9 mouse cellular contexts compared by ENCODE assay signal in genomic region chr3:142294616-142295286, GRCm38 (mm10).
DNase-seq lines count a peak whose midpoint lies in the region; ATAC-seq and TF ChIP-seq lines count a peak whose summit lies in the region.
"Had no signal": no experiment of that assay in that cellular context is flagged by ENCODE, and none has a peak within 500 bp of the region (broad histone marks: within the 10 kb centered on the region; RNA-seq: fewer than 3 reads in every experiment).

No protein-coding gene starts in this region.

- H3K9ac ChIP-seq in embryonic facial prominence, embryonic 11.5 days (replicated peaks; ENCODE audit: low read length), result no peak overlapping the region
- H3K9ac ChIP-seq in midbrain, postnatal 0 days (replicated peaks; ENCODE audit: low read length, poor library complexity, severe bottlenecking), result no peak overlapping the region
- H3K9ac ChIP-seq: limb, embryonic 15.5 days had no signal

- no peak overlapping the region for H3K4me3 ChIP-seq in embryonic facial prominence, embryonic 11.5 days (ENCODE audit: low read depth, low read length)
- no peak overlapping the region for H3K4me3 ChIP-seq in embryonic facial prominence, embryonic 10.5 days
- no peak overlapping the region for H3K4me3 ChIP-seq in thymus, adult 2 months (ENCODE audit: control insufficient read depth, insufficient read depth, low read length)
- H3K4me3 ChIP-seq in midbrain, postnatal 0 days (ENCODE audit: low read depth, low read length), result no peak overlapping the region
- H3K4me3 ChIP-seq: limb, embryonic 15.5 days had no signal

- no peaks in the 10 kb centered on the region for H3K27me3 ChIP-seq in embryonic facial prominence, embryonic 11.5 days (ENCODE audit: control insufficient read depth, insufficient read depth, low read length)
- no peaks in the 10 kb centered on the region for H3K27me3 ChIP-seq in embryonic facial prominence, embryonic 10.5 days (replicated peaks; ENCODE audit: low read depth, poor library complexity, severe bottlenecking)
- H3K27me3 ChIP-seq in thymus, adult 2 months (ENCODE audit: control insufficient read depth, insufficient read depth, low read length), result no peaks in the 10 kb centered on the region
- no peaks in the 10 kb centered on the region for H3K27me3 ChIP-seq in midbrain, postnatal 0 days (ENCODE audit: insufficient read depth, low read length)

- 30% methylated on average over 7 of the region's 7 CpGs for WGBS in embryonic facial prominence, embryonic 11.5 days
- 32% methylated on average over 7 of the region's 7 CpGs for WGBS in embryonic facial prominence, embryonic 10.5 days
- 31% methylated on average over 7 of the region's 7 CpGs for WGBS in thymus, adult 2 months
- WGBS in midbrain, postnatal 0 days, result 25% methylated on average over 7 of the region's 7 CpGs

- TF ChIP-seq POLR2A in thymus, adult 2 months (IDR thresholded peaks at IDR 0.05; ENCODE audit: control insufficient read depth, extremely low read depth, insufficient read depth, low read length, poor library complexity), result no peak

- no peak overlapping the region for H3K4me2 ChIP-seq in embryonic facial prominence, embryonic 11.5 days (ENCODE audit: low read depth, low read length)
- H3K4me2 ChIP-seq in midbrain, postnatal 0 days (ENCODE audit: low read depth, low read length, poor library complexity, severe bottlenecking), result no peak overlapping the region
- H3K4me2 ChIP-seq: limb, embryonic 15.5 days had no signal

- TF ChIP-seq CTCF in thymus, adult 2 months (IDR thresholded peaks at IDR 0.05; ENCODE audit: borderline replicate concordance, control insufficient read depth, extremely low read depth, insufficient read depth, low read length, poor library complexity), result no peak
- TF ChIP-seq CTCF in midbrain, postnatal 0 days (IDR thresholded peaks at IDR 0.05), result peak; percentile 91

- H3K4me1 ChIP-seq in embryonic facial prominence, embryonic 11.5 days (ENCODE audit: control insufficient read depth, insufficient read depth, low read length), result no peaks in the 10 kb centered on the region
- H3K4me1 ChIP-seq in embryonic facial prominence, embryonic 10.5 days, result no peaks in the 10 kb centered on the region
- H3K4me1 ChIP-seq in thymus, adult 2 months (replicated peaks; ENCODE audit: control insufficient read depth, insufficient read depth, low read length), result no peaks in the 10 kb centered on the region
- no peaks in the 10 kb centered on the region for H3K4me1 ChIP-seq in midbrain, postnatal 0 days (ENCODE audit: insufficient read depth, low read length)
- H3K4me1 ChIP-seq: limb, embryonic 15.5 days had no signal

- peak; percentile 44; the same call in 1 of the 2 replicates for ATAC-seq in embryonic facial prominence, embryonic 11.5 days (replicated peaks; ENCODE audit: insufficient number of reproducible peaks, low FRiP score, low TSS enrichment, low read depth)
- ATAC-seq in midbrain, postnatal 0 days (ENCODE audit: low FRiP score), result peak; percentile 71

- no peak overlapping the region for H3K27ac ChIP-seq in embryonic facial prominence, embryonic 11.5 days (replicated peaks; ENCODE audit: low read depth, low read length)
- H3K27ac ChIP-seq in embryonic facial prominence, embryonic 10.5 days (replicated peaks), result no peak overlapping the region
- no peak overlapping the region for H3K27ac ChIP-seq in thymus, adult 2 months (ENCODE audit: control insufficient read depth, insufficient read depth, low read length)
- H3K27ac ChIP-seq in midbrain, postnatal 0 days (ENCODE audit: low read depth, low read length), result no peak overlapping the region
- H3K27ac ChIP-seq: limb, embryonic 15.5 days had no signal

- DNase-seq in embryonic facial prominence, embryonic 11.5 days (ENCODE audit: low spot score), result peak; percentile 83
- DNase-seq in embryonic facial prominence, embryonic 10.5 days (ENCODE audit: low spot score), result no peak
- peak; percentile 27 for DNase-seq in thymus, adult 2 months
- no peak for DNase-seq in thymus, adult 18-20 months
- peak; percentile 74 for DNase-seq in forelimb bud, embryonic 11.5 days (ENCODE audit: low read depth, low spot score)
- peak; percentile 19 for DNase-seq in layer of hippocampus, adult 9-11 months
- peak; percentile 89 for DNase-seq in midbrain, postnatal 0 days (ENCODE audit: low spot score)
- DNase-seq in ovary, postnatal 10 days (ENCODE audit: low spot score), result no peak

- H3K36me3 ChIP-seq in embryonic facial prominence, embryonic 11.5 days (replicated peaks; ENCODE audit: control insufficient read depth, insufficient read depth, low read depth, low read length), result no peaks in the 10 kb centered on the region
- H3K36me3 ChIP-seq in embryonic facial prominence, embryonic 10.5 days (replicated peaks), result no peaks in the 10 kb centered on the region
- no peaks in the 10 kb centered on the region for H3K36me3 ChIP-seq in thymus, adult 2 months (ENCODE audit: control insufficient read depth, insufficient read depth, low read length)
- no peaks in the 10 kb centered on the region for H3K36me3 ChIP-seq in midbrain, postnatal 0 days (ENCODE audit: insufficient read depth, low read length)
- H3K36me3 ChIP-seq: limb, embryonic 15.5 days had no signal

- no peaks in the 10 kb centered on the region for H3K9me3 ChIP-seq in embryonic facial prominence, embryonic 11.5 days (replicated peaks; ENCODE audit: control insufficient read depth, low read length)
- no peaks in the 10 kb centered on the region for H3K9me3 ChIP-seq in embryonic facial prominence, embryonic 10.5 days
- H3K9me3 ChIP-seq in midbrain, postnatal 0 days (ENCODE audit: low read length), result no peaks in the 10 kb centered on the region
- H3K9me3 ChIP-seq: limb, embryonic 15.5 days had no signal

Comparison
In these comparisons a context has a peak if more than half of its experiments do, and no peak if none do; other contexts are left out.
1. DNase-seq: peak in embryonic facial prominence, embryonic 11.5 days (single experiment), thymus, adult 2 months (single experiment), forelimb bud, embryonic 11.5 days (single experiment), layer of hippocampus, adult 9-11 months (single experiment) and midbrain, postnatal 0 days (single experiment); none in embryonic facial prominence, embryonic 10.5 days (single experiment), thymus, adult 18-20 months (0 of 2) and ovary, postnatal 10 days (single experiment).